Mouse (Mus musculus) cerebellum, adult 9-11 months (tissue): ENCODE data around the gene Kif23.

Experiments
- DNase-seq: peaks from one replicate; pipeline ENCODE4 v3.0.0; 2022

Kif23 gene

DNA sequence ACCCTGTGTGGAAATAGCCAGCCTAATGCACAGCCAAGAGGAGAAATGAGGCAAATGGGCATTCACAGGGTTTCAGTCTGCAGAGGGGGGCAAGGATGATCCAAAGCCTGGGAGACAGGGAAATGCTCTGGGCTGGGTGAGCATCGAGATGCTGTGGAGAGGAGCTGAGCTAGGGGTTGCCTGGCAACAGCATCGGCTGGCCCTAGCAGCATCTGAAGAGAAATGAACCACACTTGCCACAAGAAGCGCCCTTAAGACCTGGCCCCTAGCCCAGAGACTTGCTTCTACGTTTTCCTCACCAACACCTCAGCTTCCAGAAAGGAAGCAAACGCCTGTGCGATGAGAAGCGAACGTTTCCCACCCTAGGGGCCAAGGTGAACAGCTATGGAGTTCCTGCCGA is 44.1 kb downstream of the Kif23 start:
- DNase-seq: no peak

DNA sequence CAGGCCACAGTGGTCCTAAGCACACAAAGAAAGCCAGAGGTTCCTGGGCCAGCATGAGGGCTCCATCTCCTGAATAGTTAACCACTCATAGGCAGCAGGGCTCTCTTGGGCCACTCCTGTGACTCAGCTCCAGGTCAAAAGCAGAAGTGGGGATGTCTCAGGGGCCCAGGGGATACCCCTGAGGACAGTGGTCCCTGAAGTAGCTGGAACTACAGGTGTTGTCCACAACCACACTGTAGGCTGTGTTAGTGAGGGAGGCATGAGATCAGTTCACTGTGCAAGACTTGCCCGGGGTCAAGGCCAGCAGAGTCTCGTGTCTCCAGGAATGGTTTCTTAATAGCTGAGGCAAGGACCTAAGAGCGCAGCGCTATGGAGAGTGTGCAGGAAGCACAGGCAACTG is 45.0 kb downstream of the Kif23 start:
- no peak for DNase-seq

DNA sequence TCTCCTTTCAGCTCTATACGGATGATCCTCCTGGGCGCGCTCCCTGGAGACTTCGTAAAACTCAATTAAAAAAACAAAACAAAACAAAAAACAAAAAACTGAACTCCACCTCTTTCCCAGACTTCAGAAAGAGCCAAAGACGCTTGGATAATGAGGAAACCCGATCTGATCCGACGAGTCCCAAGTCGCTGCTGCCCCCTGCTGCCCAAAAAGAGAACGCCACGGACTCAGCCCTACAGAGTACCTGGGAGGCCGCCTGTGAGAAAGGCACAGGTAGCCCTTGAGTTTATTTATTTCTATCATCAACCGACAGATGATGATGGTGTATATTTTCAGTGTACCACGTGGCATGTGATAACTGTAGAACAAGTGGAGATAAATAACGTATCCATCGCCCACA is 46.8 kb downstream of the Kif23 start:
- DNase-seq: peak; percentile 72

DNA sequence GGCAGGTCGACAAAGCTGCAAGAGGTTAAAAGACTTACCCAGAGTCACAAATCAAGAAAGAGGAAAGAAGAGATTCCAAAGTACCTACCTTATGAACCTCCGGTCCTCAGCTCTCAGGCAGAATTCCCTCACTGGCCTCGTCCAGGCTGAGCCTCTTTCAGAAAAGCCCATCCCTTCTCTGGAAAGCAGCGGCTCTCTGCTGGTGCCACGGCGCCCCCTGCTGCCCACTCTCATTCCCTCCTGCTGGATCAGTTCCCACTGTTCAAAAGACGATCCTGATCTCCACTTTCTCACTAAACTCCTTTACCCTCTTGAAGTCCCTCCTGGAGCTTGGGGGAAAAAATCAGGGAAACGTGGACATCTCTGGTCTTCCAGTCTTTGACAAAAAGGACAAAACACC is 48.2 kb downstream of the Kif23 start:
- DNase-seq: peak; percentile 51

DNA sequence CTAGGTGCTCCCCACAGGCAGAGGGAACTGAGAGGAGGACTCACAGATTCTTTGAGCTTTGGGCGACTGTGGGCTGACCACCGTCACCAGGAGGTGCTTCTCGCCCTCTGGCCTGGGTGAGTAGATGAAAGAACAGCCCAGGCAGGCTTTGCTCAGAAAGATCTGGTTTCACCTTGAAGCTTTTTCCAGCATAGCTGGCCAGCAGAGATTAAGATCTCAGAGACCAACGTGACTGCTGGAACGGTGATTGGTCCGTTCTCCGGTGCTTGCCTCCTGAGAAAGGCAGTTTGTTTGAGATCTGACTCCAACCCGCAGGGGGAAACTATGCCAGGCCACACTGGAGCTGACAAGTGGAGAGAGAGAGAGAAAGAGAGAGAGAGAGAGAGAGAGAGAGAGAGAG is 51.6 kb downstream of the Kif23 start:
- DNase-seq: no peak

DNA sequence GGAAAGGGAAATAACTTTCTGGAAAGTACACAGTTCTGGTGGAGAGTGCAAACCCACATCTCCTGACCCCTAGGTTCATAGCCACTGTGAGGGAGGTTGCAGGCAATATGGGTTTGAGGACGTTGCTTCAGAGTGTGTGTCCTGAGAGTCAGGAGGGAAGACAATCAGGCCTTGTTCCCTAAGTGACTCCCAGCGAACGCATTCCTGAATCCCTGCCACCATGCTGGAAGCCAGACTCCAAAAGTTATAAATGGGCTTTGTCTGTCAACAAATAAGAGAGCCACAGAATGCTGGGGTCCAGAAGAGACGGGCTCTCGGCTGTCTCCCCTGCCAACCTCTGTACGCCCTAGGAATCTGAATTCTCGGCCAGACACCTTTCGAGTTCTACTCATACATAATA is 56.7 kb downstream of the Kif23 start:
- peak; percentile 25 for DNase-seq

DNA sequence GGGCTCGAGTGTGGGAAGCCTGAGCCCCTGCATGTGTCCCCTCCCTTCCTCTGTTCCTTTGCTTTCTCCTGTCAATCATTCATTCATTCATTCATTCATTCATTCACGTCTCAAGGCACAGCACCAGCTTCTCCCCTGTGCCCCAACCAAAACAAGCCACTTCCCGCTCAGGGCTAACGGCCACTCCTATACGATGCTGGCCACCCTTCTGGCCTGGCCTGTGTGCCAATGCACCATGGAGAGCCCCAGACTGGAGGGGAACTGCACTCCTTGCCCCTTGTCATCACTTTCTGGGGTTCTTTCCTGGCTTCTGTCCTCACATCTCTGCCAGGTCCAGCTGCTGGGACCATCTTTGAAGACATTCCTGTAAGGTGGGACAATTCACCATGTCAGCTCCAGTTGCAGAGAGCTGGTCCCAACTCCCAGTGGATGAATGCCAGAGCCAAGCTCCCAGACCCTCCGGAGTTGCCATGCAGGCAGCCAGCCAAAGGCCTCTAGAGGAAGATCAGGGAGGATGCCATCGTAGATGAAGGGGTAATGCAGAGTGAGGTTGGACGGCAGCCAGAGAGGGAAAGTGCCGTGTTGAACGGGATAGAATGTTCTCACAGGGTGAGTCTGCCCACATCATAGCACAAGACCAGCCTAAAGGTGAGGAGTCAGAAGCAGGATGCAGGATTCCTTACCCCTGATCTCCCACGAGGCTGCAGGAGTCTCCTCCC is 58.8 kb downstream of the Kif23 start:
- DNase-seq: no peak

DNA sequence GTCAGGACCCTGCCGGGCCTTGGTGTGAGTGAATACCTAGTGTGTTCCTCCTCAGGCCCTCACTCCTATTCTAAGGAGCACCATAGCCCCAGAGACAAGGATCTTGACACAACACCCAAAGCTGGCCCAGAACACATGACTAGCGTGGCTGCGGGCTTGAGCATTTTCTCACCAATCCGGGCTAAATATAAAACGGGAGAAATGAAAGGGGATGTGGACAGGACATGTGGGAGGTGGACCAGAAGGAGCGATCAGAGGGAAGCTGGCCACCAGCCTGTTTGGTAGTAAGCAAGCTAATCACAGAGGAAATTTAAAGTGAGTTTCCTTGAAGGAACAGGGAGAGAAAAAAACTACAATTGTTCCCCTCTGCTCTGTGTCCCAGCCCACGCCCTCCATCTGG is 60.6 kb downstream of the Kif23 start:
- DNase-seq: no peak

DNA sequence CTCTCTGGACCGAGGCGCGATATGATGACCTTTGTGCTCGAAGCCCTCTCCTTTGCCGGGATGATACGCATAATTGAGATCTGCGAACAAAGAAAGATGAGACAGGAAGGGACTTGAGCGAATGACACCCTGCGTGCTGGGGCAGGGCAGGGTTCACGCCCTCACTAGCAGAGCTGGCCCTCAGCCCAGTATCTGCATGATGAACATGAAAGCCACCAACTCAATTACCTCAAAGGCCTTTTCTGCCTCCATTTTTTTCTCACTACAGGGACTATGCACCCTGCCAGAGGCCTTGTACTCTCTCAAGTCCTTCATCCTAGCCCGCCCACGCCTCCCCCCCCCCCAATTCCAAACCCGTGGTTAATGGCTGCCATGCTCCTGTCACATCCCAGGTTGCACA is 61.6 kb downstream of the Kif23 start:
- no peak for DNase-seq

DNA sequence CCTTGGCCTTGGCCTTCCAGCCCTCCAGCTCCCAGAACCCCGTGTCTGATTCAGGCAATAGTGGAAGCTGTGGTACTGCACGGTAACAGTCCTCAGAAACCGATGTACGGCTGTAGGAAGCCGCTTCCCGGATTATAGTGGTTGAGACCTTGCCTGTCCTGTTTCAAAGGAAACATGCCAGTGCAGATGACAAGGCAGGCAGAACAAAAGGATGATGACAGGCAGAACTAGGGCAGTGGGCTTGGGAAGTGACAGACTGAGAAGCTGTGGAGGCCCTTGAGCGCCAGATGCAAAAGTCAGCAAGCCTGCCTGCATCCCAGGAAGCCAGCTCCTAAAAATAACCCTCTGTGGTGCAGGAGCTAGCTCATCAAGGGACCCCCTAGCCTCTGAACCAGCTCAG is 62.2 kb downstream of the Kif23 start:
- DNase-seq: no peak

DNA sequence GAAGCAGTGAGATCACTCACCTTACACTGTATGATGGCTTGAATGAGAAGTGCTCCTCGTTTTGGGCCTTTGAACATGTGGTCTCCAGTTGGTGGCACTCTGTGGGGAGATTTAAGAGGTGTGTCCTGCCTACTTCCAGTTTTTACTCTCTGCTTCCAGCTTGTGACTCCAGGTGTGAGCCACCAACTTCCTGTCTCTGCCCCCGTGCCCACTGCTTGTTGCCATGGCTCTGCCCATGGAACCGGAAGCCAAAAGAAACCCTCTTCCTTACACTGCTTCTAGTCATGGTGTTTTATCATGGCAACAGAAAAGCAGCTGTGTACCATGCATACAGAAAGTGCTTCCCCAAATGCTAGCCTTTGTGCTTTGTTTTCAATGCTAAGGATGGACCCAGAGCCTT is 64.4 kb downstream of the Kif23 start:
- no peak for DNase-seq

DNA sequence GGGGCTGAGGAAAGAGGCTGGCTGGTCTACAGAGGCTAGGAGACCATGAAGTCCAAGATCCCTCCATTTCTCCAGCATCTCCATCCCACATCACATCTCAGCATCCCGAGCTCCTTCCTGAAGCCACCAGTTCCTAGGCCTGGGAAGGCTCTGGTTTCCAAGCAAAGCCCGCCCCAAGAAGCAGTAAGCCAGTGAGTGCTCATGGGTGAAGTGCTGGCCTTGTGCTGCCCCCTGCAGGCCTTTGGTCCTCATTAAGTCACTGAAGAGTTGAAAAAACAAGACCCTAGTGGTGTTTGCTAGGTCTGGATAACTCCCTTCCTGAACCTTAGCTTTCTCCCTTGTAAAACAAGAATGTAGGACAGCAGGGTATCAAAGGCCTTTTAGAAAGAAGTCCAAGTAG is 67.7 kb downstream of the Kif23 start:
- peak; percentile 36 for DNase-seq

DNA sequence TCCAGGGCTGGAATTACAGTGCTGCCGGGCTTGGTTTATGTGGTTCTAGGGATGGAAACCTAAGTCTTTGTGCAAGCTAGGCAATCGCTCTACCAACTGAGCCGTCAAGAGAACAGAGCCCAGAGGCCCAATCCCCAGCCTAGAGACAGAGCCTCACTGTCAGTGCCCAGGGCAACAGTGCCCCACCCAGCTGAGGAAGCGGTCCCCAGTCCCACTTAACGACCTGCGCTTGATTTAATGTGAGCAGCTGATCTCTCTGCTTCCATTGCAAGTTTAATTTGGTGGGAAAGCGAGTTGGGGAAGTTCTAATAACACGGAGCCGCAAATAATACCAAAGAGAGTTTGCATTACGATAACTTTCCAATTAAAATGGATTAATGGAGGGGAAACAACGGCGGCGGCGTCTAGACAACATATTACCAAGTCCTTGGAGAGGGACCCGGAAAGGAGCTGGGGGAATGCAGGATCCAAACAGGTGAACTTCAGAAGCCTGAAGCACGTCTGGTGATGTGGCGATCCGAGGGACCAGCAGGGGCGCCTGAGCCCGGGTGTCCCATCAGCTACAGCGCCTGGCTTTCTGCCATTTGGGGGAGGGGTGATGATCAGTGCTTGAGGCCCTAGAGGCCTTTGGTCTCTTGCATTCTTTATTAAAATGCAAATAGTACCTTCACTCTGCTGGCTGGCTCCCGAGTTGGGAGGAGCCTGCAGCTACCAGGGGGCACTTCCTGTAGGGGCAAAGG is 69.0 kb downstream of the Kif23 start:
- DNase-seq: no peak

DNA sequence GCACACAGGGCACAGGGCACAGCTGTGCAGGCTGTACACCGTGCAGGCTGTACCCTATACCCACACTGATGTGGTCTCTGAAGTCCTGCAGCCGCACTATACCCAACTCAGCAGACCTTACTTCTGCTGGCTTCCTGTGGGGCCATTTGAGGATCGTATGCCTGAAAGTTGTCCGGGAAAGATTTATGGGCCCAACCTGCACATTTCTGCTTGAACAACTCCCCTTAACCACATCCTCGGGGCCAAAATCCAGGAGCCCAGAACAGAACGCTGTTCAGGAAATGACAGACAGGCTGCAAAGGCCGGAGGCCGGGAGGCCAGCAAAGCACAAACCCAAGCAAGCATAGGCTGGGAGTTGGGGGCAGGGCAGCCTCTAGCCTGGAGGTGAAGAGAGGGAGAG is 73.2 kb downstream of the Kif23 start:
- no peak for DNase-seq

DNA sequence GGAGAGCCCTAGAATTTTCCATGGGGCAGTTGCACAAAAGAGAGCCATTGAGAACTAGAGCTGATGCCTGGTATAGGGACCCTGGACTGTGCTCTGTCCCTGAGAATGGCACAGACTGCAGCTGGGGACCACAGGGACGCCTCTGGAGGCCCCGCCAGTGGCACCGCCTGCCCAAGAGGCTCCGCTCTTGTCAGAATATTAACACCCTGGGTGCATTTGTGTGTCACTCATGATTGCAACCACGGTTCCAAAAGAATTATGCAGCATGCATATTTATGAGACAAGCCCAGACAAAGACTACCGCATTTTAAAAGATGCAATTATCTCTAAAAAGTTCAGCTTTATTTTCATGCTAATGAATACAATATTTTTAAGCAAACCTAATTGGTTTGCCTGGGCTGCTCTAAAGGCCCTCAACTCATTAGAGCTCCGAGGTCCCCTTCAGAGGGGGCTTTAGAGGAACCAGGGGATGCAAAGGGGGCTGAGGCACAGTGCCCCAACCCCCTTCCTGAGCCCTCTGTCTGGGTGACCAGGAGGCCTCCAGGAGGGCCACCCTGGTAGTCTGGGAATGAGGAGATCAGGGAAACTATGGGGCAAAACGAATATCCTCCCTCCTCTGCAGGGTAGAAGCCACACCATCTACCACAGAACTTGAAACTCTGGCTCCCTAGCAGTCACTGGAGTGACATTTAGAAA is 74.2 kb downstream of the Kif23 start:
- DNase-seq: no peak

DNA sequence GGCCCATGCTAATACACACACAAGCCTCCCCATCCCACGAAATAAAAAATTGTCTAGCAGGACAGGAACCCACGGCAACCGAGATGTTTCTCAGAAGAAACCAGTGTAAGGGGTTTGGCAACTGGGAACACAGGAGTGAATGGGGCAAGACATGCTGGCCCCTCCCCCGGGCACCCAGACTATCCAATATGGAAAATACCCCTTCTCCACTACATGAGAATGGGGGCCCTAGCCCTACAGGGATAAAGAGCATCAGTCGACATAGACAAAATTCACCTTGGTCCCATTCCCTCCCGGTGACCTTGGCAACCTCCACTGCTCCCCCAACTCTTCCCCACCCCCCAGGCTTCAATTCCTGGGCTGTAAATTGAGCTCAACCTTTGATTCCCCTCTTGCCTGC is 74.7 kb downstream of the Kif23 start:
- no peak for DNase-seq

DNA sequence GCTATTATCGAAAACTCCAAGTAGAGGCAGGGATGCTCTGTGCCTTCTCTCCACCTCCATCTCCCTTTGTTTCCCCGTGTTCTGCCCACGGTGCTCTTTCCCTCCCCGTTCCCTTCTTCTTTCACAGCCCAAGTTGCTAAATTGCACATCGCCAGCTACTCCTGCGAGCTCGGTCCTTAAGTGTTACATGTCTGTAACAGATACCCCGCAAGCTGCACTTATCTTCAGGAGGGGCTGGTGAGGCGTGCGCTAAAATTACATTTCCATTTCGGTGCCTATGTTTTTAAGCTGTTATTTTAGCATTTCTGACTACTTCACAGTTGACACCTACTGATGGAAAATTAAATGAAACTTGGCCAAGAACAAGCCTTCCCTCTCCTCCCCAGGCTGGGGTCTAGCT is 78.9 kb downstream of the Kif23 start:
- no peak for DNase-seq
